Mouse (Mus musculus): ENCODE data around the gene Prpsap1. TPM values are rescaled to one million over a fixed set of nuclear protein-coding genes. Genes with fewer than 3 reads are reported as not detected.

Gene Prpsap1
- polyA plus RNA-seq, 1 experiment from 2014 or later, result 171 TPM

- WGBS, result 73% methylated on average over 5 of the region's 5 CpGs
- H3K9ac ChIP-seq, result no peak overlapping the region
Observed at GRCm38 (mm10) chr11:116447822-116448221, 46.2 kb downstream of the Prpsap1 start.

GRCm38 (mm10) chr11:116446308-116446887 is 47.6 kb downstream of the Prpsap1 start:
- H3K9ac ChIP-seq, result peak overlapping the region; percentile 46; the same call in 1 of the 2 replicates
- H3K4me3 ChIP-seq, result no peak overlapping the region
- peaks cover 24% of the 10 kb centered on the region for H3K4me1 ChIP-seq (replicated peaks)
- H3K36me3 ChIP-seq, result no peaks in the 10 kb centered on the region
- 16% methylated on average over 19 of the region's 19 CpGs for WGBS
- no peak overlapping the region for H3K4me2 ChIP-seq
- peak; percentile 19; the same call in 1 of the 2 replicates for ATAC-seq (ENCODE audit: low FRiP score)
- H3K27me3 ChIP-seq, result peaks cover 23% of the 10 kb centered on the region
- no peak overlapping the region for H3K27ac ChIP-seq
- H3K9me3 ChIP-seq, result peaks cover 12% of the 10 kb centered on the region

More at GRCm38 (mm10) chr11:116447822-116448221, 46.2 kb downstream of the Prpsap1 start:
- no peak overlapping the region for H3K4me3 ChIP-seq
- no peak overlapping the region for H3K4me2 ChIP-seq
- peaks cover 12% of the 10 kb centered on the region for H3K9me3 ChIP-seq
- H3K27me3 ChIP-seq, result peaks cover 23% of the 10 kb centered on the region
- H3K27ac ChIP-seq, result no peak overlapping the region
- ATAC-seq (ENCODE audit: low FRiP score), result no peak
- peaks cover 16% of the 10 kb centered on the region for H3K4me1 ChIP-seq (replicated peaks)
- no peaks in the 10 kb centered on the region for H3K36me3 ChIP-seq

DNA sequence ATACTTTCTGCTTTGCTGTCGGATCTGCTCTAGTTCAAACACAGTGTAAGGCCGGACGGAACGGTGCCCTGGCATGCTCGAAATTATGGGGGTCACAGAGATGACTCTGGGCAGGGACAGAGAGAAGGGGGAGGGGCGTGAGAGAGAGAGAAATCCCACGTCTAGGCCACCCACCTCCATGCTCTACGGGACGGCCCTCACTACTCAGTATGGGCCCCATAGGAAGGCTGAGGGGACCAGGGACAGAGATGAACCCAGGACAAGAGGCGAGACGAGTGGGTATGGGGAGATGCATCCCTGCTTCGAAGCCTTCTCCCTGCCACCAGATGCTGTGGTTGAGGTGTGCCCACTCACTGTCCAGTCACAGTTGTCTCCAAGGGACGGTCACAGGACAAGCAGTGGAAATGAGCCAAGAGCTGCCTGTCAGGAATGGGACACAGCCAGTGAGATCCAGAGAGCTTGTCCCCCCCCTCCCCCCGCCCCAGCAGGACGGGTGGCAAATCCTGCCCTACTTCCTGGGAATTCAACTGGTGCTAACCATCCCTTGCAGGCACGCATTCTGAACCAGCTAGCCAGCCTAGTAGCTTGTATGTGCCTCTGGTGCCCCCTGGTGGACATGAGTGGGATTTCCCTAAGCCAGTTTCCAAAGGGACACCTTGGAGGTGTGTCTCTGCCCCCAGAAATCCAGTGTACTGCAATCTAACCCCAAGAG is 48.2 kb downstream of the Prpsap1 start:
- Histone ChIP-seq H3K4me3 (no peak overlapping the region), H3K36me3 (no peaks in the 10 kb centered on the region), H3K4me2 (0 out of 2 replicates have a peak overlapping the region, but pooled peaks have one; percentile 13), H3K9me3 (peaks cover 8% of the 10 kb centered on the region), H3K27ac (no peak overlapping the region), H3K4me1 (replicated peaks) (peaks cover 24% of the 10 kb centered on the region), H3K27me3 (peaks cover 23% of the 10 kb centered on the region), H3K9ac (no peak overlapping the region)
- 35% methylated on average over 16 of the region's 16 CpGs for WGBS
- ATAC-seq (ENCODE audit: low FRiP score), result peak; percentile 77

GRCm38 (mm10) chr11:116443935-116444334 is 50.1 kb downstream of the Prpsap1 start:
- peaks cover 28% of the 10 kb centered on the region for H3K4me1 ChIP-seq (replicated peaks)
- 92% methylated on average over 6 of the region's 6 CpGs for WGBS
- H3K27me3 ChIP-seq, result peaks cover 23% of the 10 kb centered on the region
- no peak for ATAC-seq (ENCODE audit: low FRiP score)
- H3K9ac ChIP-seq, result peak overlapping the region; percentile 24; the same call in 1 of the 2 replicates
- no peak overlapping the region for H3K27ac ChIP-seq
- peaks cover 7% of the 10 kb centered on the region for H3K36me3 ChIP-seq
- no peaks in the 10 kb centered on the region for H3K9me3 ChIP-seq
- no peak overlapping the region for H3K4me3 ChIP-seq
- H3K4me2 ChIP-seq, result no peak overlapping the region

DNA sequence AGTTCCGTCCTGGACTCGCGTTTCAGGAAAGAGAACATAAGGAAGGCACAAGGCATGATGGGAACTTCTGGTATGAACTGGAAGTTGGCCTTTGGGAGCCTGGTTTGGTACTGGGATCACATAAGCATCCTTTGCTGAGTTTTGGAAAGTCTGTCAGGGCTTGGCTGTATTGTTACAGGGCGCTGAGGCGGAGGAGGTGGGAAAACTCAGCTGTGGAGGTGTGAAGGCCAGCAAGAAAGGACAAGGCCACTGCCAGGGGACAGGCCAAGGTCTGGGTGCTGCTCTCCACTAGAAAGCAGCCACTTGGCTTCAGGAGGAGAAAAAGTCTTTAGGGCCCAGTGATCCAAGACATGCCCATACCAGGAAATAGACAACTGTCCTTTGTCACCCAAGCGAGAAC is 50.7 kb downstream of the Prpsap1 start:
- ATAC-seq (ENCODE audit: low FRiP score), result no peak
- H3K9me3 ChIP-seq, result no peaks in the 10 kb centered on the region
- H3K4me3 ChIP-seq, result no peak overlapping the region
- no peak overlapping the region for H3K4me2 ChIP-seq
- WGBS, result 90% methylated on average over 6 of the region's 6 CpGs
- no peak overlapping the region for H3K27ac ChIP-seq
- H3K36me3 ChIP-seq, result peaks cover 9% of the 10 kb centered on the region
- peaks cover 28% of the 10 kb centered on the region for H3K4me1 ChIP-seq (replicated peaks)
- peak overlapping the region; percentile 24; the same call in 1 of the 2 replicates for H3K9ac ChIP-seq
- peaks cover 19% of the 10 kb centered on the region for H3K27me3 ChIP-seq

GRCm38 (mm10) chr11:116442867-116443177 is 51.2 kb downstream of the Prpsap1 start:
- H3K4me1 ChIP-seq (replicated peaks), result peaks cover 28% of the 10 kb centered on the region
- H3K4me3 ChIP-seq, result no peak overlapping the region
- 81% methylated on average over 6 of the region's 6 CpGs for WGBS
- H3K9me3 ChIP-seq, result no peaks in the 10 kb centered on the region
- H3K27ac ChIP-seq, result peak overlapping the region; percentile 13; the same call in 1 of the 2 replicates
- H3K4me2 ChIP-seq, result no peak overlapping the region
- H3K36me3 ChIP-seq, result peaks cover 9% of the 10 kb centered on the region
- 0 out of 2 replicates have a peak overlapping the region, but pooled peaks have one; percentile 19 for H3K9ac ChIP-seq
- ATAC-seq (ENCODE audit: low FRiP score), result no peak
- H3K27me3 ChIP-seq, result peaks cover 15% of the 10 kb centered on the region

DNA sequence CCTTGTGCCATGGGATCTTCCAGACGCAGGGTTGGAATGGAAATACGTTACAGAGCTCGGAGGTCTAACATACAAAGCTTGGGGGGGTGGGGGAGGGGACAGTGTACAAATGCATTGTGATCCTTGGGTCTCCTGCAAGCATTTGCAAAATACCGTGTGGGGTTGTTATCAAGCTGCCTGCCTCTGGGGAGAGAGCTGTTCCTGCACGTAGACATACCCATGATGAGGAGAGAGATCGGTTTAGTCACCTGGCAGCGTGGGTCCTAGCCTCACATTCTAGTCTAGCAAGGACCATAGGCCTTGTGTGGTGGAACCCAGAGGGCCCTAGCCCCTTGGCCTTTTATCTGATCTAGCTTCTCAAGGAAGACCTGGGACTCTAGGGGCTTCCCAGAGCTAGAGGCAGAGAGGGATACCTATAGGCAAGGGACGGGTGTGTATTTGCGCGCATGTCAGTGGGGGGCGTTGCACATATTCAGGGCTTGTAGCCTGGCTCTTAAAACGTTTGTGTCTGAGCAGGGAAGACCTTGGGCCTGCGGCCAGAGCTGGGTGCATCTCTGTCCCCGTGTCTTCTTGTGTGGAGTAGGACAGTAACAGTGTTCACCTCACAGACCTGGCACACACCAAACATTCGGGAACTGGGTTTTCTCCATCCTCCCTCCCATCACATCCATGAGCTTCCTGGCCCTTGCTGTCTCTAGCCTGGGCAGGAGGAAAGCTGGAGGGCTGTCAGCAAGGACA is 51.7 kb downstream of the Prpsap1 start:
- peaks cover 12% of the 10 kb centered on the region for H3K27me3 ChIP-seq
- ATAC-seq (ENCODE audit: low FRiP score), result no peak

GRCm38 (mm10) chr11:116440408-116441068 is 53.5 kb downstream of the Prpsap1 start:
- H3K4me3 ChIP-seq, result no peak overlapping the region
- H3K27me3 ChIP-seq, result no peaks in the 10 kb centered on the region
- no peak overlapping the region for H3K9ac ChIP-seq
- no peak for ATAC-seq (ENCODE audit: low FRiP score)
- peaks cover 39% of the 10 kb centered on the region for H3K4me1 ChIP-seq (replicated peaks)
- peaks cover 30% of the 10 kb centered on the region for H3K36me3 ChIP-seq
- H3K4me2 ChIP-seq, result no peak overlapping the region
- H3K27ac ChIP-seq, result peak overlapping the region; percentile 48
- 90% methylated on average over 7 of the region's 7 CpGs for WGBS
- H3K9me3 ChIP-seq, result no peaks in the 10 kb centered on the region

More for the DNA sequence above, 51.7 kb downstream of the Prpsap1 start:
- no peak overlapping the region for H3K4me2 ChIP-seq
- H3K9ac ChIP-seq, result 0 out of 2 replicates have a peak overlapping the region, but pooled peaks have one; percentile 19
- peaks cover 14% of the 10 kb centered on the region for H3K36me3 ChIP-seq
- WGBS, result 78% methylated on average over 15 of the region's 15 CpGs
- H3K4me3 ChIP-seq, result no peak overlapping the region
- peaks cover 32% of the 10 kb centered on the region for H3K4me1 ChIP-seq (replicated peaks)
- peak overlapping the region; percentile 13; the same call in 1 of the 2 replicates for H3K27ac ChIP-seq
- H3K9me3 ChIP-seq, result no peaks in the 10 kb centered on the region

DNA sequence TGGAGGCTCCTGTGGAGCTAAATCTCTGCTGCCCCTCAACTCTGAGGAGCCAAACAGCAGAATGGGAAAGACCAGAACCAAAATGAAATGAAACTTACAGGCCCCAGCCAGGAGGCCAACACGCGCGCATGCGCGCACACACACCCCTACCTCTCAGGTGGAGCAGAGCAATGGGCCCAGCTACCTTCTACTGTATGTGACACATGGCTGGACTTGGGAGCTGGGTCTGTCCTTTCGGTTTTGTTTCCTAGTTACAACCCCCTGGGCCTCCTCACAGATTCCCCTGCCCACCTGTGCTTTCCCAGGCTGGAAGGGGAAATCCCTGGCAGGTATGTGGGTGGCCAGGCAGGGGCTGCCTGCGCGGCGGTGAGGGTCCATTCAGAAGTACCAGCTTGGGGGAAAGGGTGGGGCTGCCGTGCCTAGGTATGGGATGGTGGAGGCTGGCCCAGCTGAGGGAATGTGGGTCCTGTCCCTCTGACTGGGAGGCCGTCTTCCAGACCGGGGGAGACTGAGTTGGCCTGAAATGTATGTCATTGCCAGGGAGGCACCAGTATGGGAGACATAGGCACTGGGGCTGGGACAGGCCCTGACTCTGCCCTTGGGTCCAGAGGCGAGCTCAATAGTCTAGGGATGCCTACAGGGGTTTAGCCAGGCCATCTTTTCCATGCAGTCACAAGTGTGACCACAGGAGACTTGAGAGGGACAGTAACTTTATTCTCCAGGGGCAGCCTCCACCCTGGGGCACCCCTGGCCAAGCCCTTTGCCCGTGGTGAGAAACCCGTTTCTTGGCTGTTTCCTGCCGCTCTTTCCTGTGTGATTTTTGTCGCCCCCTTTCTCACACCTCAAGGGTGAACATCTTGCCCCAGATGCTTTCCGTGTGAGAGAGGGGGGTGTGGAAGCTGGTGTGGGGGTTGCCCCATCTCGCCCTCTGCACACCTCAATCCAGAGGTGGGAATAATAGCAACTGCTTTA is 54.4 kb downstream of the Prpsap1 start:
- Histone ChIP-seq H3K27ac (peak overlapping the region; percentile 48; the same call in 1 of the 2 replicates), H3K4me3 (no peak overlapping the region), H3K4me1 (replicated peaks) (peaks cover 45% of the 10 kb centered on the region), H3K27me3 (no peaks in the 10 kb centered on the region), H3K36me3 (peaks cover 30% of the 10 kb centered on the region), H3K9me3 (no peaks in the 10 kb centered on the region), H3K9ac (no peak overlapping the region), H3K4me2 (no peak overlapping the region)
- no peak for ATAC-seq (ENCODE audit: low FRiP score)
- 88% methylated on average over 19 of the region's 19 CpGs for WGBS

DNA sequence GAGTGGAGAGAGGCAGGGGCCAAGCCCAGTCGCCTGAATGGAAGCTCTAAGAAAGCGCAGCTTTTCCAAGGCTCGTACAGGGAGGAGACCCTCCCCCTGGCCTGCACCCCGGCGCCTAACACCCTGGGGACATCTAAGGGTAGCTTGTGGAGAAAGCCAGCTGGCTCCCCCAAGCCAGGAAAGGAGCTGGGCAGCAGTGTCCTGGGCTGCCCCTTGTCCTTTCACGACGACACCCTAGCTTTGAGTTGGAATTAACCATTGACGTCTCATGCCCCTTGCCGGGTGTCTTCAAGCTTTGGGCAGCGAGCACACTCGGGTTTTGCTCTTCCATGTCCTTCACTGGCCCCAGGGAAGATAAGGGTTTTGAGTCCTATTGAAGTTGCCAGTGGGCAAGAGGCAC is 56.5 kb downstream of the Prpsap1 start:
- no peak for ATAC-seq (ENCODE audit: low FRiP score)
- 81% methylated on average over 11 of the region's 11 CpGs for WGBS
- Histone ChIP-seq H3K36me3 (peaks cover 30% of the 10 kb centered on the region), H3K27me3 (no peaks in the 10 kb centered on the region), H3K9me3 (no peaks in the 10 kb centered on the region), H3K4me3 (no peak overlapping the region), H3K4me2 (no peak overlapping the region), H3K27ac (no peak overlapping the region), H3K9ac (peak overlapping the region; percentile 66), H3K4me1 (replicated peaks) (peaks cover 41% of the 10 kb centered on the region)

GRCm38 (mm10) chr11:116436725-116437331 is 57.2 kb downstream of the Prpsap1 start:
- Histone ChIP-seq H3K27ac (peak overlapping the region; percentile 32; the same call in 1 of the 2 replicates), H3K36me3 (peaks cover 30% of the 10 kb centered on the region)
- 56% methylated on average over 4 of the region's 4 CpGs for WGBS

More at GRCm38 (mm10) chr11:116436725-116437331, 57.2 kb downstream of the Prpsap1 start:
- Histone ChIP-seq H3K9ac (peak overlapping the region; percentile 66), H3K27me3 (peaks cover 1% of the 10 kb centered on the region; the same call in 1 of the 2 replicates), H3K4me2 (peak overlapping the region; percentile 87), H3K4me1 (replicated peaks) (peaks cover 36% of the 10 kb centered on the region), H3K9me3 (no peaks in the 10 kb centered on the region), H3K4me3 (peak overlapping the region; percentile 7; the same call in 1 of the 2 replicates)
- ATAC-seq (ENCODE audit: low FRiP score), result no peak

All from hindbrain, embryonic 13.5 days (tissue).